46 mouse cellular contexts compared by ENCODE assay signal in genomic region chr6:129727237-129727636, GRCm38 (mm10). TPM values are rescaled to one million over a fixed set of nuclear protein-coding genes. Genes with fewer than 3 reads are reported as not detected.
"Had no signal": no experiment of that assay in that cellular context is flagged by ENCODE, and none has a peak within 500 bp of the region (broad histone marks: within the 10 kb centered on the region; RNA-seq: fewer than 3 reads in every experiment).

No protein-coding gene starts in this region.

- H3K9me3 ChIP-seq: limb, embryonic 10.5 days; limb, embryonic 12.5 days; limb, embryonic 13.5 days; limb, embryonic 15.5 days; liver, embryonic 12.5 days; liver, embryonic 13.5 days; liver, embryonic 15.5 days; lung, embryonic 15.5 days; megakaryocyte, embryonic 14.5 days; midbrain, embryonic 10.5 days; midbrain, embryonic 12.5 days; midbrain, embryonic 13.5 days; midbrain, embryonic 15.5 days; neural tube, embryonic 12.5 days had no signal

- H3K9ac ChIP-seq: limb, embryonic 12.5 days; limb, embryonic 13.5 days; limb, embryonic 15.5 days; liver, embryonic 12.5 days; liver, embryonic 13.5 days; liver, embryonic 14.5 days; liver, embryonic 15.5 days; liver, postnatal 0 days; lung, embryonic 14.5 days; lung, embryonic 15.5 days; midbrain, embryonic 12.5 days; midbrain, embryonic 13.5 days; midbrain, embryonic 15.5 days; neural tube, embryonic 12.5 days had no signal

- H3K4me2 ChIP-seq: limb, embryonic 12.5 days; limb, embryonic 13.5 days; limb, embryonic 15.5 days; liver, embryonic 11.5 days; liver, embryonic 12.5 days; liver, embryonic 13.5 days; liver, embryonic 15.5 days; lung, embryonic 14.5 days; lung, embryonic 15.5 days; midbrain, embryonic 11.5 days; midbrain, embryonic 12.5 days; midbrain, embryonic 13.5 days; midbrain, embryonic 15.5 days; neural tube, embryonic 12.5 days had no signal

- ATAC-seq: liver, embryonic 12.5 days; liver, postnatal 0 days; lung, postnatal 0 days; midbrain, embryonic 13.5 days; midbrain, embryonic 15.5 days; midbrain, embryonic 16.5 days had no signal

- H3K36me3 ChIP-seq: limb, embryonic 10.5 days; limb, embryonic 12.5 days; limb, embryonic 13.5 days; limb, embryonic 15.5 days; liver, embryonic 12.5 days; liver, embryonic 13.5 days; liver, embryonic 15.5 days; lung, embryonic 15.5 days; midbrain, embryonic 10.5 days; midbrain, embryonic 12.5 days; midbrain, embryonic 13.5 days; midbrain, embryonic 15.5 days; neural tube, embryonic 12.5 days had no signal

- H3K4me1 ChIP-seq: limb, embryonic 10.5 days; limb, embryonic 12.5 days; limb, embryonic 13.5 days; limb, embryonic 15.5 days; liver, embryonic 12.5 days; liver, embryonic 13.5 days; liver, embryonic 15.5 days; lung, embryonic 15.5 days; megakaryocyte, embryonic 14.5 days; midbrain, embryonic 10.5 days; midbrain, embryonic 12.5 days; midbrain, embryonic 13.5 days; midbrain, embryonic 15.5 days; neural tube, embryonic 12.5 days had no signal

- H3K27ac ChIP-seq: limb, embryonic 10.5 days; limb, embryonic 12.5 days; limb, embryonic 13.5 days; limb, embryonic 15.5 days; liver, embryonic 12.5 days; liver, embryonic 13.5 days; liver, embryonic 14.5 days; liver, embryonic 15.5 days; lung, embryonic 15.5 days; macrophage; midbrain, embryonic 10.5 days; midbrain, embryonic 12.5 days; midbrain, embryonic 13.5 days; midbrain, embryonic 15.5 days; neural tube, embryonic 12.5 days had no signal

- H3K4me3 ChIP-seq: limb, embryonic 10.5 days; limb, embryonic 12.5 days; limb, embryonic 13.5 days; limb, embryonic 15.5 days; liver, embryonic 12.5 days; liver, embryonic 13.5 days; liver, embryonic 15.5 days; lung, embryonic 15.5 days; megakaryocyte, embryonic 14.5 days; midbrain, embryonic 10.5 days; midbrain, embryonic 12.5 days; midbrain, embryonic 13.5 days; midbrain, embryonic 15.5 days; myocyte; neural tube, embryonic 12.5 days had no signal

- DNase-seq: left cerebral cortex, postnatal 4 days; liver; liver, embryonic 13.5 days; liver, postnatal 0 days; lung, adult 18-20 months; lung, adult 2 months; lung, embryonic 14.5 days; lung, postnatal 10 days; lung, postnatal 14 days; lung, postnatal 36 days; lung, postnatal 4 days; midbrain, embryonic 14.5 days had no signal

- H3K27me3 ChIP-seq: limb, embryonic 12.5 days; limb, embryonic 13.5 days; limb, embryonic 15.5 days; liver, embryonic 12.5 days; liver, embryonic 13.5 days; liver, embryonic 15.5 days; lung, embryonic 15.5 days; megakaryocyte, embryonic 14.5 days; midbrain, embryonic 12.5 days; midbrain, embryonic 13.5 days; midbrain, embryonic 15.5 days; neural tube, embryonic 12.5 days had no signal

RNA-seq across cellular contexts. Expression of gene Klri1, which starts 10.3 kb away (rescaled TPM):
- total RNA-seq: left cerebral cortex, adult 8-10 months; left cerebral cortex, postnatal 10 days; left cerebral cortex, postnatal 14 days; left cerebral cortex, postnatal 25 days; left cerebral cortex, postnatal 36 days; left cerebral cortex, postnatal 4 days; midbrain, postnatal 0 days had no signal
- polyA plus RNA-seq: limb, embryonic 10.5 days; limb, embryonic 11.5 days; limb, embryonic 12.5 days; limb, embryonic 13.5 days; limb, embryonic 14.5 days; limb, embryonic 15.5 days; liver, adult 2 months; liver, embryonic 11.5 days; liver, embryonic 12.5 days; liver, embryonic 13.5 days; liver, embryonic 14.5 days; liver, embryonic 15.5 days; liver, postnatal 0 days; lung, adult 2 months; lung, embryonic 14.5 days; lung, embryonic 15.5 days; lung, embryonic 16.5 days; lung, postnatal 0 days; macrophage; midbrain, embryonic 10.5 days; midbrain, embryonic 11.5 days; midbrain, embryonic 12.5 days; midbrain, embryonic 13.5 days; midbrain, embryonic 14.5 days; midbrain, embryonic 15.5 days; midbrain, embryonic 16.5 days; midbrain, postnatal 0 days; myocyte; neural tube, embryonic 11.5 days; neural tube, embryonic 12.5 days had no signal

RNA-seq across cellular contexts. Expression of gene Klri2, which starts 13.0 kb away (rescaled TPM):
- total RNA-seq: left cerebral cortex, adult 8-10 months; left cerebral cortex, postnatal 25 days; left cerebral cortex, postnatal 36 days; left cerebral cortex, postnatal 4 days; midbrain, postnatal 0 days had no signal
- polyA plus RNA-seq: limb, embryonic 10.5 days; limb, embryonic 11.5 days; limb, embryonic 12.5 days; limb, embryonic 13.5 days; limb, embryonic 14.5 days; limb, embryonic 15.5 days; liver, adult 2 months; liver, embryonic 11.5 days; liver, embryonic 13.5 days; liver, embryonic 14.5 days; lung, embryonic 14.5 days; lung, embryonic 15.5 days; lung, embryonic 16.5 days; midbrain, embryonic 10.5 days; midbrain, embryonic 11.5 days; midbrain, embryonic 12.5 days; midbrain, embryonic 13.5 days; midbrain, embryonic 14.5 days; midbrain, embryonic 15.5 days; midbrain, embryonic 16.5 days; myocyte; neural tube, embryonic 11.5 days; neural tube, embryonic 12.5 days had no signal

RNA-seq across cellular contexts. Expression of gene Klrc1, which starts 48.5 kb away (rescaled TPM):
- total RNA-seq: left cerebral cortex, adult 8-10 months; left cerebral cortex, postnatal 10 days; left cerebral cortex, postnatal 14 days; left cerebral cortex, postnatal 25 days; left cerebral cortex, postnatal 36 days; left cerebral cortex, postnatal 4 days; midbrain, postnatal 0 days had no signal
- polyA plus RNA-seq: limb, embryonic 10.5 days; limb, embryonic 11.5 days; limb, embryonic 12.5 days; limb, embryonic 13.5 days; limb, embryonic 14.5 days; limb, embryonic 15.5 days; liver, embryonic 11.5 days; liver, embryonic 12.5 days; liver, embryonic 13.5 days; lung, embryonic 14.5 days; midbrain, embryonic 10.5 days; midbrain, embryonic 11.5 days; midbrain, embryonic 12.5 days; midbrain, embryonic 13.5 days; midbrain, embryonic 14.5 days; midbrain, embryonic 15.5 days; midbrain, embryonic 16.5 days; midbrain, postnatal 0 days; myocyte; neural tube, embryonic 11.5 days; neural tube, embryonic 12.5 days had no signal

RNA-seq across cellular contexts. Expression of gene Gm156, which starts 56.8 kb away (rescaled TPM):
- total RNA-seq: left cerebral cortex, adult 8-10 months; left cerebral cortex, postnatal 10 days; left cerebral cortex, postnatal 14 days; left cerebral cortex, postnatal 25 days; left cerebral cortex, postnatal 36 days; left cerebral cortex, postnatal 4 days; liver, adult 2 months; megakaryocyte-erythroid progenitor cell, adult 5-6 weeks; midbrain, postnatal 0 days; monocyte, adult 5-6 weeks had no signal
- polyA plus RNA-seq: limb, embryonic 10.5 days; limb, embryonic 11.5 days; limb, embryonic 12.5 days; limb, embryonic 13.5 days; limb, embryonic 14.5 days; limb, embryonic 15.5 days; liver, adult 2 months; liver, embryonic 11.5 days; liver, embryonic 12.5 days; liver, embryonic 13.5 days; liver, embryonic 14.5 days; liver, embryonic 15.5 days; liver, embryonic 16.5 days; liver, postnatal 0 days; lung, adult 2 months; lung, embryonic 14.5 days; lung, embryonic 15.5 days; lung, embryonic 16.5 days; lung, postnatal 0 days; macrophage; midbrain, embryonic 10.5 days; midbrain, embryonic 11.5 days; midbrain, embryonic 12.5 days; midbrain, embryonic 13.5 days; midbrain, embryonic 14.5 days; midbrain, embryonic 15.5 days; midbrain, embryonic 16.5 days; midbrain, postnatal 0 days; myocyte; neural tube, embryonic 11.5 days; neural tube, embryonic 12.5 days had no signal
